Mouse (Mus musculus) heart, postnatal 0 days (tissue): ENCODE data around the gene Cdrt4.

Source experiments
- CTCF ChIP-seq: IDR thresholded peaks from 2 replicates; pipeline ENCODE4 v1.5.1; 2016; ENCODE audit warnings: antibody characterized with exemption, control low read depth, low read depth
- EP300 ChIP-seq: IDR thresholded peaks from 2 replicates; pipeline ENCODE4 v1.6.1; 2016; ENCODE audit warnings: antibody characterized with exemption, low read depth

DNA sequence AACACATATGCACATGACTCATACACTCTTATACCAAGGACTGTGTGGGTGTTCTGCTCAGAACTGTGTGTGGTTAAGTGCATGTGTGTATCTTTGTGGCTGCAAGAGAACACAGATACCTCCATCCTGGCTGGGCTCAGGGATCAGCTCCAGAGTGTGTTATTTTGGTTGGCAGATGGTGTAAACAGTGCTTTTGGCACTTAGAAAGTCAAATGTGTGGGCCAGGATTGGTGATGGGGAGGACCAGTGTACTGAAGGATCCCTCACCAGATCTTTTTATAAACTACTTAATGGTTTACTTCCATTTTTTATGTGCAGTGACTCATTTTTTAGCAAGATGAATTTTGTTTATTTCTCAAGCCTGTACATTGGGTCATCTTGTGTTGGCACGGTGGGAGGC is 26.2 kb downstream of the Cdrt4 start:
- TF ChIP-seq CTCF, result no peak
- TF ChIP-seq EP300, result no peak
